In genomic region chr2:52946524-52947186, GRCm38 (mm10) we compare ENCODE assay signal across 12 mouse cellular contexts.
DNase-seq lines count a peak whose midpoint lies in the region; ATAC-seq lines count a peak whose summit lies in the region.
"Had no signal": no experiment of that assay in that cellular context is flagged by ENCODE, and none has a peak within 500 bp of the region (broad histone marks: within the 10 kb centered on the region; RNA-seq: fewer than 3 reads in every experiment).

No protein-coding gene starts in this region.

- no peak overlapping the region for H3K4me2 ChIP-seq in embryonic facial prominence, embryonic 15.5 days (replicated peaks)
- no peak overlapping the region for H3K4me2 ChIP-seq in hindbrain, embryonic 14.5 days (replicated peaks)
- no peak overlapping the region for H3K4me2 ChIP-seq in neural tube, embryonic 13.5 days
- H3K4me2 ChIP-seq: heart, embryonic 13.5 days; limb, embryonic 15.5 days had no signal

- no peak overlapping the region for H3K9ac ChIP-seq in embryonic facial prominence, embryonic 15.5 days
- H3K9ac ChIP-seq in hindbrain, embryonic 14.5 days: no peak overlapping the region
- H3K9ac ChIP-seq in neural tube, embryonic 13.5 days: no peak overlapping the region
- H3K9ac ChIP-seq: heart, embryonic 13.5 days; limb, embryonic 15.5 days had no signal

- peak; percentile 14 for DNase-seq in embryo, embryonic 10 days (ENCODE audit: low spot score)
- no peak for DNase-seq in embryo, embryonic 9.5 days (ENCODE audit: extremely low spot score)
- no peak for DNase-seq in hindbrain, embryonic 14.5 days (ENCODE audit: low spot score)
- no peak for DNase-seq in testis, postnatal 14 days (ENCODE audit: low spot score)
- DNase-seq in right cerebral cortex, postnatal 14 days: no peak
- no peak for DNase-seq in urinary bladder, adult 2 months (ENCODE audit: low spot score)
- DNase-seq: right cerebral cortex, postnatal 25 days had no signal

- 51% methylated on average over 11 of the region's 11 CpGs for WGBS in embryonic facial prominence, embryonic 15.5 days
- 44% methylated on average over 11 of the region's 11 CpGs for whole genome bisulfite sequencing in hindbrain, embryonic 14.5 days
- WGBS in neural tube, embryonic 13.5 days: 47% methylated on average over 11 of the region's 11 CpGs

- H3K4me3 ChIP-seq in embryonic facial prominence, embryonic 15.5 days (replicated peaks): no peak overlapping the region
- no peak overlapping the region for H3K4me3 ChIP-seq in hindbrain, embryonic 14.5 days (replicated peaks; ENCODE audit: low read length)
- H3K4me3 ChIP-seq in neural tube, embryonic 13.5 days: no peak overlapping the region
- H3K4me3 ChIP-seq: heart, embryonic 13.5 days; limb, embryonic 15.5 days had no signal

- H3K4me1 ChIP-seq in embryonic facial prominence, embryonic 15.5 days: peaks cover 26% of the 10 kb centered on the region
- H3K4me1 ChIP-seq in hindbrain, embryonic 14.5 days (replicated peaks; ENCODE audit: control insufficient read depth, insufficient read depth, low read length): peaks cover 22% of the 10 kb centered on the region
- peaks cover 43% of the 10 kb centered on the region for H3K4me1 ChIP-seq in neural tube, embryonic 13.5 days (replicated peaks)

- no peak overlapping the region for H3K27ac ChIP-seq in embryonic facial prominence, embryonic 15.5 days (replicated peaks)
- H3K27ac ChIP-seq in hindbrain, embryonic 14.5 days: peak overlapping the region; percentile 78
- peak overlapping the region; percentile 86 for H3K27ac ChIP-seq in neural tube, embryonic 13.5 days (replicated peaks)
- H3K27ac ChIP-seq: heart, embryonic 13.5 days; limb, embryonic 15.5 days had no signal

- ATAC-seq in embryonic facial prominence, embryonic 15.5 days (ENCODE audit: insufficient number of reproducible peaks, low FRiP score, low TSS enrichment, low read depth): peak; percentile 29; the same call in 1 of the 2 replicates
- peak; percentile 63 for ATAC-seq in hindbrain, embryonic 14.5 days (ENCODE audit: low FRiP score)
- ATAC-seq in neural tube, embryonic 13.5 days (ENCODE audit: low read depth): peak; percentile 47
- ATAC-seq: intestine, postnatal 0 days had no signal

- no peaks in the 10 kb centered on the region for H3K9me3 ChIP-seq in embryonic facial prominence, embryonic 15.5 days (replicated peaks)
- H3K9me3 ChIP-seq in hindbrain, embryonic 14.5 days (ENCODE audit: control insufficient read depth, low read length): no peaks in the 10 kb centered on the region
- H3K9me3 ChIP-seq in neural tube, embryonic 13.5 days: no peaks in the 10 kb centered on the region
- H3K9me3 ChIP-seq: heart, embryonic 13.5 days; limb, embryonic 15.5 days had no signal

- no peaks in the 10 kb centered on the region for H3K36me3 ChIP-seq in embryonic facial prominence, embryonic 15.5 days
- H3K36me3 ChIP-seq in hindbrain, embryonic 14.5 days (replicated peaks; ENCODE audit: control insufficient read depth, insufficient read depth): no peaks in the 10 kb centered on the region
- no peaks in the 10 kb centered on the region for H3K36me3 ChIP-seq in neural tube, embryonic 13.5 days
- H3K36me3 ChIP-seq: heart, embryonic 13.5 days; limb, embryonic 15.5 days had no signal

- no peaks in the 10 kb centered on the region for H3K27me3 ChIP-seq in embryonic facial prominence, embryonic 15.5 days
- H3K27me3 ChIP-seq in hindbrain, embryonic 14.5 days (ENCODE audit: control insufficient read depth, insufficient read depth, low read length): no peaks in the 10 kb centered on the region
- no peaks in the 10 kb centered on the region for H3K27me3 ChIP-seq in neural tube, embryonic 13.5 days
- H3K27me3 ChIP-seq: heart, embryonic 13.5 days; limb, embryonic 15.5 days had no signal
